17 mouse cellular contexts compared by ENCODE assay signal in genomic region chr10:26975372-26975771, GRCm38 (mm10).
"Had no signal": no experiment of that assay in that cellular context is flagged by ENCODE, and none has a peak within 500 bp of the region (broad histone marks: within the 10 kb centered on the region; RNA-seq: fewer than 3 reads in every experiment).

No protein-coding gene starts in this region.

- H3K4me2 ChIP-seq: intestine, embryonic 15.5 days; limb, embryonic 13.5 days; midbrain, embryonic 13.5 days; neural tube, embryonic 13.5 days; stomach, embryonic 15.5 days had no signal

- ATAC-seq: intestine, embryonic 15.5 days; midbrain, embryonic 13.5 days; midbrain, embryonic 16.5 days had no signal

- H3K27me3 ChIP-seq: intestine, embryonic 15.5 days; limb, embryonic 13.5 days; midbrain, embryonic 13.5 days; neural tube, embryonic 13.5 days; stomach, embryonic 15.5 days had no signal

- H3K27ac ChIP-seq: intestine, embryonic 15.5 days; limb, embryonic 10.5 days; limb, embryonic 13.5 days; midbrain, embryonic 13.5 days; neural tube, embryonic 13.5 days; stomach, embryonic 15.5 days had no signal

- H3K4me3 ChIP-seq: intestine, embryonic 15.5 days; limb, embryonic 10.5 days; limb, embryonic 13.5 days; midbrain, embryonic 13.5 days; myocyte; neural tube, embryonic 13.5 days; stomach, embryonic 15.5 days had no signal

- DNase-seq: kidney, adult 11 months; kidney, adult 9 months; kidney, postnatal 14 days; kidney, postnatal 4 days; lung, adult 2 months; retina, postnatal 1 day; right cerebral cortex, postnatal 25 days; spleen, adult 18-20 months; thymus, postnatal 25 days had no signal

- H3K9me3 ChIP-seq: intestine, embryonic 15.5 days; limb, embryonic 10.5 days; limb, embryonic 13.5 days; midbrain, embryonic 13.5 days; neural tube, embryonic 13.5 days; stomach, embryonic 15.5 days had no signal

- H3K36me3 ChIP-seq: intestine, embryonic 15.5 days; limb, embryonic 10.5 days; limb, embryonic 13.5 days; midbrain, embryonic 13.5 days; neural tube, embryonic 13.5 days; stomach, embryonic 15.5 days had no signal

- H3K4me1 ChIP-seq: intestine, embryonic 15.5 days; limb, embryonic 10.5 days; limb, embryonic 13.5 days; midbrain, embryonic 13.5 days; neural tube, embryonic 13.5 days; stomach, embryonic 15.5 days had no signal

- H3K9ac ChIP-seq: intestine, embryonic 15.5 days; limb, embryonic 13.5 days; midbrain, embryonic 13.5 days; neural tube, embryonic 13.5 days; stomach, embryonic 15.5 days had no signal
